Mouse (Mus musculus) mammary gland, adult 2 months (tissue): ENCODE data around the gene Nsf. TPM values are rescaled to one million over a fixed set of nuclear protein-coding genes. Genes with fewer than 3 reads are reported as not detected.

Experiments
- polyA plus RNA-seq: library from polyadenylated mRNA; depleted of rRNA; stranded (reverse); fragments of >200 nt; gene quantifications from 2 replicates; pipeline ENCODE4 v1.2.3, GENCODE M21; 2012; ENCODE audit warnings: low replicate concordance; rRNA removed

Gene Nsf
- polyA plus RNA-seq, result 25.4 and 40.7 TPM in 2 replicates

DNA sequence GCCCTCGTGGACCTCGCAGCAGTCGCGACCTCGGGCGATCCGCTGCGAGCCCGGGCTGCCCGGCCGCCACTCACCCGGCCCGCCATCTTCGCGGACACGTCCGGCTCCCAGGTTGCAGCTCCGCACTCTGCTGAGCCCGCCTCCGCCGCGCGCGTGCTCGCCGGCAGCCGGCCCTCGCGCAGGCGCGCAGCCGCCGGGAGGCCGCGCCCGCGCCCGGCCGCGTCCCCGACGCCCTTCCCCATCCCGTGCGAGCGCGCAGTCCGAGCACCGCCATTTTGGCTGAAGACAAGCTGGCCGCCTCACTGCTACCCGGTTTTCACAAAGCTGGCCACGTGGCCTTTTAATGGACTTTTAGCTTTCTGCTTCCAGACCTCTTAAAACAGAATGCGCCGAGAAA is at the start of gene Nsf:
Nsf (minus strand) TSS at position 161 of the 397 bp plus-strand sequence.

DNA sequence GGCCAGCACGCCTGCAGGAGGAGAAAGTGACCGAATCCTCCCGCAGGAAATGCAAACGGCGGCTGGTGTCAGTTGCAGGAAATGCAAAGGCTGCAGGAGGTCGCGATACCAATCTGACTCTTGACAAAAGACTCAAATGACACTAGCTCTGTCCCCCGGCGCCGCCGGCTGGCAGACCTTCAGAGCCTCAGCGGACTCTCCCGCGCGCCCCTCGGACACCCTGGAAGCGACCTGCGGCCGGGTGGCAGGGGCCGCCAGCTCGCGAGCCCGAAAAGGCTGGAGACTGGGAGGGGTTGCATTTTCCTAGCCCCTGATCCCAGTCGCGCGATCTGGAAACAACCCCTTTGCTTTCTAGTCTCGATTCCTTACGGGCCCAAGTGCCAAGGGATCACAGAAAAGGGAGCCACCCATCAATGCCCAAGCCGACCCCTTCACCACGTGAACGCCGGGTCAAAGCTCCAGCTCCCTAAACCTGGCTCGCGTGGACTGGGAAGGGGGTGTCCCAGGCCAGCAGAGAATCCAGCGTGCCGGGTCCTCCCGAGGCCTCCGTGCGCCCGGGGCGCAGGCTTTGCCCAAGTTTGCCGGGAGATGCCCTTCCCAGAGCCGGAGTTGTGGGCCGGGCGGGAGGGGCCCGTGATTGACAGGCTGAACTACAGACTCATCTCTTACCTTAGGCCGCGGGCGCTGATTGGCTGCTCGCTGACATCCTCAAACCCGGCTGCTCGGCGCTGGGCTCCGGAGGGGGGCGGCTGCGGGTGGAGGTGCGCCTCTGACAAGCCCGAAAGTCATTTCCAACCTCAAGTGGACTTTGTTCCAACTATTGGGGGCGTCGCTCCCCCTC is 180.2 kb downstream of the Nsf start, which contains the start of gene Wnt3:
Wnt3 (plus strand) TSS at position 764 of the 841 bp plus-strand sequence.

Other genes starting within 250 kb of the Nsf start
- 0.18 and 0.22 TPM in 2 replicates for gene Wnt9b, start 204.2 kb downstream of the Nsf start, polyA plus RNA-seq
- 0.13 and 0.68 TPM in 2 replicates for gene Wnt3, start 179.9 kb downstream of the Nsf start, polyA plus RNA-seq
- 6.8 and 14.1 TPM in 2 replicates for gene Arf2, start 12.7 kb upstream of the Nsf start, polyA plus RNA-seq
- not detected in 2 replicates for gene Crhr1, start 178.8 kb upstream of the Nsf start, polyA plus RNA-seq
- gene Sppl2c, start 232.3 kb upstream of the Nsf start, polyA plus RNA-seq, result 0.07 TPM in 1 of 2 replicates, not detected in the other